Mouse (Mus musculus): ENCODE data around the gene Vmn2r27.

Vmn2r27 gene

GRCm38 (mm10) chr6:124231756-124232155 lies at the start of gene Vmn2r27:
Gene Vmn2r27, minus strand, starts transcription at chr6:124231856.
- no peak for DNase-seq (ENCODE audit: low read depth, low spot score)

- no peak for DNase-seq (ENCODE audit: low read depth, low spot score)
Measured at GRCm38 (mm10) chr6:124278291-124278690, 46.6 kb upstream of the Vmn2r27 start.

- no peak for DNase-seq (ENCODE audit: low read depth, low spot score)
Measured at GRCm38 (mm10) chr6:124277641-124278040, 46.0 kb upstream of the Vmn2r27 start.

GRCm38 (mm10) chr6:124273231-124273880 lies 41.7 kb upstream of the Vmn2r27 start:
- DNase-seq (ENCODE audit: low read depth, low spot score) = no peak

- DNase-seq (ENCODE audit: low read depth, low spot score) = peak; percentile 22
Measured at GRCm38 (mm10) chr6:124262696-124263095, 31.0 kb upstream of the Vmn2r27 start.

GRCm38 (mm10) chr6:124260198-124260931 lies 28.7 kb upstream of the Vmn2r27 start:
- DNase-seq (ENCODE audit: low read depth, low spot score) = peak; percentile 22

- no peak for DNase-seq (ENCODE audit: low read depth, low spot score)
Measured at GRCm38 (mm10) chr6:124255721-124256470, 24.2 kb upstream of the Vmn2r27 start.

GRCm38 (mm10) chr6:124202116-124202515 lies 29.5 kb downstream of the Vmn2r27 start:
- DNase-seq (ENCODE audit: low read depth, low spot score) = no peak

- no peak for DNase-seq (ENCODE audit: low read depth, low spot score)
Measured at GRCm38 (mm10) chr6:124168499-124169257, 63.0 kb downstream of the Vmn2r27 start.

- no peak for DNase-seq (ENCODE audit: low read depth, low spot score)
Measured at GRCm38 (mm10) chr6:124166596-124166995, 65.1 kb downstream of the Vmn2r27 start.

GRCm38 (mm10) chr6:124149808-124150207 lies 81.8 kb downstream of the Vmn2r27 start:
- no peak for DNase-seq (ENCODE audit: low read depth, low spot score)
